Mouse (Mus musculus) testis, adult 2 months (tissue): ENCODE results near the gene Hcst. TPM values are rescaled to one million over a fixed set of nuclear protein-coding genes. Genes with fewer than 3 reads are reported as not detected.

Experiments used
- H3K27ac ChIP-seq: fragments of 200-500 bp; 2 replicates; pipeline ENCODE4 v1.5.1; 2012; ENCODE audit warnings: low read depth, low read length; ENCODE audit not compliant: control insufficient read depth, insufficient read depth
- H3K27me3 ChIP-seq: fragments of 200-500 bp; 2 replicates; pipeline ENCODE4 v1.6.1; 2012; ENCODE audit warnings: mild to moderate bottlenecking, low read length, moderate library complexity; ENCODE audit not compliant: control insufficient read depth, insufficient read depth
- H3K36me3 ChIP-seq: fragments of 200-500 bp; 2 replicates; pipeline ENCODE4 v1.6.1; 2012; ENCODE audit warnings: mild to moderate bottlenecking, low read length; ENCODE audit not compliant: control insufficient read depth, insufficient read depth
- H3K4me1 ChIP-seq: fragments of 200-500 bp; 2 replicates; pipeline ENCODE4 v1.6.1; 2012; ENCODE audit warnings: low read length; ENCODE audit not compliant: control insufficient read depth, insufficient read depth
- H3K4me3 ChIP-seq: fragments of 200-500 bp; 2 replicates; pipeline ENCODE4 v1.5.1; 2012; ENCODE audit warnings: low read depth, mild to moderate bottlenecking, low read length, moderate library complexity, mixed read lengths; ENCODE audit not compliant: control insufficient read depth
- CTCF ChIP-seq: fragments of 200-500 bp; IDR thresholded peaks from 2 replicates; pipeline ENCODE4 v1.5.1; 2012; ENCODE audit warnings: low read depth, mild to moderate bottlenecking, inconsistent platforms, low read length, moderate library complexity; ENCODE audit not compliant: control insufficient read depth, insufficient read depth, insufficient replicate concordance
- POLR2A ChIP-seq: fragments of 200-500 bp; IDR thresholded peaks from 2 replicates; pipeline ENCODE4 v1.6.1; 2012; ENCODE audit warnings: low read depth, mild to moderate bottlenecking, inconsistent platforms, low read length, moderate library complexity; ENCODE audit not compliant: control insufficient read depth
- polyA plus RNA-seq: library from polyadenylated mRNA; depleted of rRNA; stranded (reverse); fragments of >200 nt; gene quantifications from 2 replicates; pipeline ENCODE4 v1.2.3, GENCODE M21; 2012; rRNA removed

Gene Hcst
- 0.93 TPM in 1 of 2 replicates, not detected in the other for polyA plus RNA-seq

DNA sequence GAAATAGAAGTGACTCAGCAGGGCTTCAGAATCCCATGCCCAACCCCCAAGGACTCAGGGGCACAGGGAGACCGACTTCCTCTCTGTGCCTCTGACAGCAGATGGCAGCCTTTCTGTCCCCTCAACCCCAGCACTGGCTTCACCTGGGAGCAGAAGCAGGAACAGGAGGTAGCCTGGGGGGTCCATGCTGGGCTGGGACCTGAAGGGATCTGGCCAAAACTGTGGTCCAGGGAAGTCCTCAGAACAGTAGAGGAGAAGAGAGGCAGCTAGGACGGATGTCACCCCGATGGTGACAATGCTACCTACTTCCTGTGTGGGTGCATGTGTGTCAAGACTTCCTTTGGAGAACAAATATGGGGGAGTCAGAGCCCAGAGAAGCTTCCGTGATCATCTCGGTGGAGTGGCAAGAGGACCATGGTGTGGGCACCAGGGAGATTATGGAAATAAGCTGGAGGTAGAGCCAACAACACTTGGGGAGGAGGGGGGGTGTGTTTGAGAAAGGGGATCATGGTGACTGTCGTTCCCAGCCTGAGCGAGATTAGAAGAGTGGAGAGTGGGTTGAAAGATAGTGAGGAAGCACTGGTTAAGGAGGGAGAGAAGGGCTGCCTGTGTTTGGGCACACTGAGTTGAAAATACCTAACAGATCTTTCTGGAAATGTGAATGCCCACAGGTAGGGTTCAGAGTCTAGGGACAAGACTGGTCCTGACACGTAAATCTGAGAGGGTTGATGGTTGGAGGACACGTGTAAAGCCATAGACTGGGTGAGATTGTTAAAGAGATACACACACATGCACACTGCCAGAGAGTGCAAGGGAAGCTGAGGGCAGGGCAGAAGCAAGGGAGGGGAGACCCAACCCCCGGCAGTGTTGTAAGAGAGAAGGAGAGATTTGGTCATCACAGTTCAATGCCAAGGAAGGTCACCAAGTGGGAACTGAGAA, at the start of gene Hcst:
TSS of gene Hcst (minus strand) at position 294 of the 939 bp plus-strand sequence.
- Histone ChIP-seq H3K4me3 (no peak within 1 kb of the TSS), H3K4me1 (peaks cover 19% of the 10 kb centered on the region), H3K36me3 (no peaks in the 10 kb centered on the region), H3K27ac (no peak within 1 kb of the TSS), H3K27me3 (no peaks in the 10 kb centered on the region)
- no peak for TF ChIP-seq POLR2A
- no peak for TF ChIP-seq CTCF

DNA sequence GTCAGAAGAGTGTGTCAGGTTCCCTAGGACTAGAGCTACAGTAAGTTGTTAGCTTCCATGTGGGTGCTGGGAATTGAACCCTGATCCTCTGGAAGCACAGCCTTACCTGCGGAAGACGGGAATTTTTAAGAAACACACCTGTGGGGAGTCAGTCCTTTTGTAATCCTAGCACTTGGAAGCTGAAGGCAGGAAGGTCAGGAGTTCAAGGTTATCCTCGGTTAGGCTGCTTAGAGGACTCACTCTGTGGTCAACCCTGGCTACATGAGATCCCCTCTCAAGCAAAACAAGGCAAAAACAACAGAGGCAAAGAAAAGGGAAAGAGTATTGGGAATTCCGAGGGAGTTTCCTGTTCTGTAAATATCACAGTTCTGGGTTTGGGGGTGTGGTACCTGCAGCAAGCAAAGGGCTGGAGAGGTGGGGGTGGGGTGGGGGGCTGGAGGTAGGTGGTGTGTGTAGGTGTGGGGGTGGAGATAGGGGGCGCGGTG, 45.2 kb upstream of the Hcst start:
- TF ChIP-seq CTCF (no peak), POLR2A (no peak)
- Histone ChIP-seq H3K27me3 (no peaks in the 10 kb centered on the region; the same call in 1 of the 2 replicates), H3K4me1 (peaks cover 3% of the 10 kb centered on the region), H3K36me3 (no peaks in the 10 kb centered on the region), H3K4me3 (no peak overlapping the region), H3K27ac (no peak overlapping the region)

DNA sequence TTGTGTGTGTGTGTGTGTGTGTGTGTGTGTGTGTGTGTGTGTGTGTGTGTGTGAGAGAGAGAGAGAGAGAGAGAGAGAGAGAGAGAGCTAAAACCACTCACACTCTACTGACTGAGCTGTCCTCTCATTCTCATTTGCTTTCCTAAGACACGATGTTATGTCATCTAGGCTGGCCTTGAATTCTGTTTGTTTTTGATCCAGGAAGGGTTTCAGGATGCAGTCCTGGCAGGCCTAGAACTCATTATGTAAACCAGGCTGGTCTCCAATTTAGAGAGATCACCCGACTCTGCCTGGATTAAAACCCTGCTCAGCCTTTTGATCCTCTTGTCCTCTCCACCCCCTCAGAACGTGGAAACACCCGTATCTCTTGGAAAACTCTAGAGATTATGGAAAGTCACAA, 44.3 kb upstream of the Hcst start:
- H3K27me3 ChIP-seq: no peaks in the 10 kb centered on the region; the same call in 1 of the 2 replicates
- no peak overlapping the region for H3K27ac ChIP-seq
- no peak overlapping the region for H3K4me3 ChIP-seq
- TF ChIP-seq POLR2A (no peak), CTCF (no peak)
- H3K4me1 ChIP-seq: peaks cover 3% of the 10 kb centered on the region
- no peaks in the 10 kb centered on the region for H3K36me3 ChIP-seq

DNA sequence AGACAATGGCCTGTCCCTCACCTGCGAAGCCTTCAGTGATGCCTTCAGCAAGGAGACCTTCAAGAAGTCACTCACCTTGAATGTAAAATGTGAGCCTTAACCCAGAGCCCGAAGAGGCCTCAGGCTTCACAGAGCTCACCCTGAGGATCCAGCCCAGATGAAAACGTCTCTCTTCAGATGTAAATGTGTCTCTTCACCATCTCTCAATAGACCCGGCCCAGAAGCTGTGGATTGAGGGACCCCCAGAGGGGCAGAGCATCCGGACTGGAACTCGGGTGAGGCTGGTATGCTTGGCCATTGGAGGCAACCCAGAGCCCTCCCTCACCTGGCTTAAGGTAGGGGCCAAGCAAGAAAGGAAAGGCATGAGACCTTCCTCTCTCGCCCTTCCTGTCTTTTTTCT, 43.9 kb upstream of the Hcst start:
- no peak for TF ChIP-seq POLR2A
- no peak for TF ChIP-seq CTCF
- Histone ChIP-seq H3K36me3 (no peaks in the 10 kb centered on the region), H3K4me3 (no peak overlapping the region), H3K27ac (no peak overlapping the region), H3K4me1 (peaks cover 3% of the 10 kb centered on the region), H3K27me3 (no peaks in the 10 kb centered on the region; the same call in 1 of the 2 replicates)

DNA sequence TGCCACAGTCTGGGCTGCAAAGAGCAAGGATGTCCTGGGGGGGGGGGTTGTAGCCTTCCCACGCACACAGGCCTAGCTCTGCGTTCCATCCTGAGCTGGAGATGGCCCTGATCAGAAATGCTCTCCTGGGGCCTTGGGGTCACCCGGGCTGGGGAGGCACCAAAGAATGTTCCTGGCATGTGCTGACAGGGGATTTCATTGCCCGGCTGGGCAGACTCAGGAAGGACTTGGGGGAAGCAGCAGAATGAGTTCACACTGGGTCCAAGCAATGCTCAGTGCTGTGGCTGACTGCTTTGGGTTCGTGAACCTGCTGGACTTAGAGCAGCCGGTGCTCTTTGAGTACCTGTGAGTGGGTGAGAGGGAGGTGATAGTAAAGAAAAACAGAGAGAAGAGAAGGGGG, 39.8 kb upstream of the Hcst start:
- TF ChIP-seq CTCF: no peak
- TF ChIP-seq POLR2A: no peak
- H3K36me3 ChIP-seq: no peaks in the 10 kb centered on the region
- H3K4me1 ChIP-seq: no peaks in the 10 kb centered on the region
- H3K27ac ChIP-seq: no peak overlapping the region
- no peak overlapping the region for H3K4me3 ChIP-seq
- H3K27me3 ChIP-seq: no peaks in the 10 kb centered on the region

DNA sequence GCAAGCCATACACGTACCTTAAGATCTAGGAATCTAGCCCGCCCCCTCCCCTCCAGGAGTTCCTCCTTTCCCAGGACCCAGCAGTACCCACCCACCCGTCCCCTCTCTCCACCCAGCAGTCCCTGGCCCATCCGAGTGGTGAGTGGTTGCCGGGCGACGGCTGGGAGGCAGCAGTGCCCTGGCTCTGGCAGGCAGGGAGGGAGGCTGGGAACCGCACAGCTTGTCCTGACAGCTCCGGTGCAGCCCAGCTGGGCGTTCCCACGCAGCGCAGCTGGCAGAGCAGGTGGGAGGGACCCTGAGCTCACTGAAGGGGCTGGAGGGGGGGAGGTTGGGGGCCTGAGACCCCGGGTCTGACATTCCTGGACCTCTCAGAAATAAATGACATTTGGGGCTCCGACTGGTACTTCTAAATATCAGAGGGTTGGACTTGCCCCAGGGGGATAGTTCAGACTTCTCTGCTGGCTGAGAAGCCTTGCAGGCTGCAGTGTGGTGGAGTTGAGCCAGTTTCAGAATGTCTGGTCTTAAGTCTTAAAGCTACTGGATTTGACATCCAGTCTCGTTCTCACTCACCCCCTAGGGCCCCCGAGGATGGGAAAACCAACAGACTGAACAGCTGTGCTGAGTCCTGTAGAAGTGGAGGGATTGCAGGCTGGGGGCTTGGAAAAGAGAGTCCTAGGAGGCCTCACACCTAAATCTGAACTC, 38.1 kb upstream of the Hcst start, which contains the start of the genes Kirrel2 and Nphs1:
TSS of gene Kirrel2 (minus strand) at position 62 of the 702 bp plus-strand sequence.
TSS of gene Nphs1 (plus strand) at position 687 of the 702 bp plus-strand sequence.
- Histone ChIP-seq H3K4me3 (no peak within 1 kb of the TSS), H3K36me3 (no peaks in the 10 kb centered on the region), H3K4me1 (peaks cover 6% of the 10 kb centered on the region), H3K27me3 (no peaks in the 10 kb centered on the region), H3K27ac (no peak within 1 kb of the TSS)
- no peak for TF ChIP-seq CTCF
- no peak for TF ChIP-seq POLR2A
